Mouse (Mus musculus) liver, adult 2 months (tissue): ENCODE data around the gene Cnga4. TPM values are rescaled to one million over a fixed set of nuclear protein-coding genes. Genes with fewer than 3 reads are reported as not detected.
"Not testable (repeated sequence)": the region's sequence is repeated elsewhere in the genome, so short reads cannot be mapped to it uniquely, and the experiment has no call there.

ENCODE experiments used
- DNase-seq: peaks from one replicate; pipeline ENCODE4 v3.0.0-alpha.2; 2011; ENCODE audit warnings: low read depth, low spot score; ENCODE audit errors: extremely low read depth
- H3K27ac ChIP-seq: fragments of 200-500 bp; replicated peaks from 2 replicates; pipeline ENCODE4 v1.5.1; 2012; ENCODE audit warnings: low read depth, mild to moderate bottlenecking, control low read depth, inconsistent platforms, low read length; ENCODE audit not compliant: insufficient read depth
- H3K27me3 ChIP-seq: fragments of 200-500 bp; 2 replicates; pipeline ENCODE4 v1.6.1; 2012; ENCODE audit warnings: mild to moderate bottlenecking, moderate library complexity, low read length, inconsistent platforms; ENCODE audit not compliant: control insufficient read depth, insufficient read depth
- H3K36me3 ChIP-seq: fragments of 200-500 bp; 2 replicates; pipeline ENCODE4 v1.6.1; 2012; ENCODE audit warnings: low read length, inconsistent platforms; ENCODE audit not compliant: control insufficient read depth, insufficient read depth
- H3K4me1 ChIP-seq: fragments of 200-500 bp; 2 replicates; pipeline ENCODE4 v1.6.1; 2011; ENCODE audit warnings: low read length; ENCODE audit not compliant: control insufficient read depth, insufficient read depth
- H3K4me3 ChIP-seq: fragments of 200-500 bp; 2 replicates; pipeline ENCODE4 v1.5.1; 2011; ENCODE audit warnings: low read depth, mild to moderate bottlenecking, control low read depth, low read length, moderate library complexity; ENCODE audit not compliant: insufficient read depth
- H3K79me2 ChIP-seq: fragments of 200-500 bp; 2 replicates; pipeline ENCODE4 v1.6.1; 2012; ENCODE audit warnings: inconsistent platforms, mild to moderate bottlenecking, low read length, moderate library complexity; ENCODE audit not compliant: control insufficient read depth, insufficient read depth
- H3K9ac ChIP-seq: fragments of 200-500 bp; 2 replicates; pipeline ENCODE4 v1.6.1; 2012; ENCODE audit warnings: low read depth, mild to moderate bottlenecking, control low read depth, inconsistent platforms, low read length
- CTCF ChIP-seq: fragments of 200-500 bp; IDR thresholded peaks from 2 replicates; pipeline ENCODE4 v1.5.1; 2011; ENCODE audit warnings: low read depth, low read length, control low read depth
- POLR2A ChIP-seq: fragments of 200-500 bp; IDR thresholded peaks from 2 replicates; pipeline ENCODE4 v1.6.1; 2011; ENCODE audit warnings: low read length, control low read depth; ENCODE audit not compliant: insufficient read depth; ENCODE audit errors: extremely low read depth
- WGBS: fragments of 180-500 bp; shearing (Covaris S2); methylation state at CpG from one replicate; pipeline ENCODE4 v1.1.7; 2018; 5-methylcytosine and 5-hydroxymethylcytosine counted together
- polyA plus RNA-seq: library from polyadenylated mRNA; depleted of rRNA; stranded (reverse); fragments of >200 nt; gene quantifications from 2 replicates; pipeline ENCODE4 v1.2.3, GENCODE M21; 2012
- total RNA-seq: library from RNA; depleted of rRNA; stranded (reverse); fragments of >200 nt; gene quantifications from 2 replicates; pipeline ENCODE4 v1.2.3, GENCODE M21; 2014

The Cnga4 gene
- total and polyA plus RNA-seq, 2 experiments = 0.04 TPM; not detected in 1

GRCm38 (mm10) chr7:105432058-105432457 is 27.7 kb downstream of the Cnga4 start:
- 31% methylated on average over 1 of the region's 1 CpGs for WGBS
- H3K36me3 ChIP-seq = no peaks in the 10 kb centered on the region

GRCm38 (mm10) chr7:105433859-105434258 is 29.5 kb downstream of the Cnga4 start:
- Histone ChIP-seq H3K27ac (no peak overlapping the region), H3K4me3 (no peak overlapping the region), H3K27me3 (no peaks in the 10 kb centered on the region), H3K9ac (no peak overlapping the region), H3K36me3 (no peaks in the 10 kb centered on the region), H3K4me1 (no peaks in the 10 kb centered on the region), H3K79me2 (no peaks in the 10 kb centered on the region)
- WGBS = 83% methylated on average over 17 of the region's 17 CpGs
- no peak for TF ChIP-seq CTCF
- no peak for TF ChIP-seq POLR2A
- DNase-seq = no peak

More at GRCm38 (mm10) chr7:105432058-105432457, 27.7 kb downstream of the Cnga4 start:
- TF ChIP-seq CTCF (no peak), POLR2A (no peak)
- no peak for DNase-seq
- Histone ChIP-seq H3K4me3 (no peak overlapping the region), H3K9ac (no peak overlapping the region), H3K4me1 (no peaks in the 10 kb centered on the region), H3K79me2 (no peaks in the 10 kb centered on the region), H3K27me3 (no peaks in the 10 kb centered on the region), H3K27ac (no peak overlapping the region)

GRCm38 (mm10) chr7:105434798-105435197 is 30.4 kb downstream of the Cnga4 start:
- Histone ChIP-seq H3K4me3 (no peak overlapping the region), H3K79me2 (no peaks in the 10 kb centered on the region), H3K36me3 (no peaks in the 10 kb centered on the region), H3K27me3 (no peaks in the 10 kb centered on the region), H3K4me1 (no peaks in the 10 kb centered on the region), H3K27ac (no peak overlapping the region), H3K9ac (no peak overlapping the region)
- WGBS = 75% methylated on average over 22 of the region's 22 CpGs
- TF ChIP-seq POLR2A = no peak
- no peak for TF ChIP-seq CTCF
- no peak for DNase-seq

GRCm38 (mm10) chr7:105437979-105438772 is 33.8 kb downstream of the Cnga4 start:
- Histone ChIP-seq H3K9ac (no peak overlapping the region), H3K36me3 (no peaks in the 10 kb centered on the region), H3K27ac (no peak overlapping the region), H3K4me1 (no peaks in the 10 kb centered on the region), H3K4me3 (no peak overlapping the region), H3K27me3 (no peaks in the 10 kb centered on the region), H3K79me2 (no peaks in the 10 kb centered on the region)
- no peak for DNase-seq
- no peak for TF ChIP-seq CTCF
- TF ChIP-seq POLR2A = no peak
- 80% methylated on average over 7 of the region's 7 CpGs for WGBS

GRCm38 (mm10) chr7:105441426-105441825 is 37.1 kb downstream of the Cnga4 start:
- no peaks in the 10 kb centered on the region for H3K36me3 ChIP-seq

GRCm38 (mm10) chr7:105445076-105445475 is 40.7 kb downstream of the Cnga4 start:
- H3K9ac ChIP-seq = no peak overlapping the region
- H3K27me3 ChIP-seq = no peaks in the 10 kb centered on the region
- no peak overlapping the region for H3K4me3 ChIP-seq
- no peaks in the 10 kb centered on the region for H3K36me3 ChIP-seq
- DNase-seq = no peak
- H3K4me1 ChIP-seq = no peaks in the 10 kb centered on the region
- TF ChIP-seq CTCF = no peak
- no peak for TF ChIP-seq POLR2A
- WGBS = 77% methylated on average over 3 of the region's 3 CpGs
- no peaks in the 10 kb centered on the region for H3K79me2 ChIP-seq
- H3K27ac ChIP-seq = no peak overlapping the region

More at GRCm38 (mm10) chr7:105441426-105441825, 37.1 kb downstream of the Cnga4 start:
- Histone ChIP-seq H3K9ac (no peak overlapping the region), H3K79me2 (no peaks in the 10 kb centered on the region), H3K27ac (no peak overlapping the region), H3K27me3 (no peaks in the 10 kb centered on the region), H3K4me1 (no peaks in the 10 kb centered on the region), H3K4me3 (no peak overlapping the region)
- no peak for DNase-seq
- 41% methylated on average over 4 of the region's 4 CpGs for WGBS
- TF ChIP-seq POLR2A (no peak), CTCF (no peak)

GRCm38 (mm10) chr7:105453345-105453744 is 49.0 kb downstream of the Cnga4 start:
- H3K36me3 ChIP-seq, DNase-seq, H3K27ac ChIP-seq, H3K4me3 ChIP-seq, H3K79me2 ChIP-seq, H3K9ac ChIP-seq, H3K27me3 ChIP-seq, H3K4me1 ChIP-seq: not testable (repeated sequence)
- 76% methylated on average over 4 of the region's 4 CpGs for WGBS
